In genomic region chr10:118049330-118049729, GRCm38 (mm10) we compare ENCODE assay signal across 9 mouse cellular contexts.
DNase-seq lines count a peak whose midpoint lies in the region; ATAC-seq and TF ChIP-seq lines count a peak whose summit lies in the region.
"Had no signal": no experiment of that assay in that cellular context is flagged by ENCODE, and none has a peak within 500 bp of the region (broad histone marks: within the 10 kb centered on the region; RNA-seq: fewer than 3 reads in every experiment).

No protein-coding gene starts in this region.

- TF ChIP-seq CTCF in lung, embryonic 14.5 days (IDR thresholded peaks at IDR 0.05; ENCODE audit: low read depth), result no peak

- DNase-seq in kidney, adult 18-20 months, result peak; percentile 87
- peak; percentile 3 for DNase-seq in 3T3-L1 (ENCODE audit: low read depth, low spot score)
- DNase-seq in heart, adult 9 months (ENCODE audit: low spot score in 2 of 2), result peak; percentile 94
- DNase-seq in lung, embryonic 14.5 days, result peak; percentile 14
- no peak for DNase-seq in Muller cell, postnatal 12 days (ENCODE audit: inconsistent ontology term)

- no peak for ATAC-seq in kidney, embryonic 14.5 days (ENCODE audit: low FRiP score, low TSS enrichment)
- ATAC-seq in cerebellum, adult (ENCODE audit: insufficient number of reproducible peaks, low FRiP score, low TSS enrichment), result peak; percentile 81
- no peak for ATAC-seq in lung, embryonic 14.5 days (ENCODE audit: insufficient read depth)
- ATAC-seq in forebrain, embryonic 16.5 days, result no peak

- H3K4me3 ChIP-seq in kidney, embryonic 14.5 days (ENCODE audit: low read length), result no peak overlapping the region
- no peak overlapping the region for H3K4me3 ChIP-seq in lung, embryonic 14.5 days (ENCODE audit: low read depth, low read length)
- H3K4me3 ChIP-seq in forebrain, embryonic 16.5 days (replicated peaks; ENCODE audit: low read length), result no peak overlapping the region
- H3K4me3 ChIP-seq: liver, embryonic 15.5 days had no signal

- H3K27ac ChIP-seq in kidney, embryonic 14.5 days (ENCODE audit: low read depth, low read length), result no peak overlapping the region
- no peak overlapping the region for H3K27ac ChIP-seq in lung, embryonic 14.5 days (ENCODE audit: low read depth)
- H3K27ac ChIP-seq in forebrain, embryonic 16.5 days (ENCODE audit: low read length), result no peak overlapping the region
- H3K27ac ChIP-seq: liver, embryonic 15.5 days had no signal

- H3K9ac ChIP-seq in kidney, embryonic 14.5 days (ENCODE audit: low read depth, low read length), result no peak overlapping the region
- H3K9ac ChIP-seq in lung, embryonic 14.5 days, result no peak overlapping the region
- no peak overlapping the region for H3K9ac ChIP-seq in forebrain, embryonic 16.5 days (replicated peaks; ENCODE audit: low read depth, low read length)
- H3K9ac ChIP-seq: liver, embryonic 15.5 days had no signal

- no peaks in the 10 kb centered on the region; the same call in 1 of the 2 replicates for H3K9me3 ChIP-seq in kidney, embryonic 14.5 days (ENCODE audit: control insufficient read depth, low read length)
- no peaks in the 10 kb centered on the region for H3K9me3 ChIP-seq in lung, embryonic 14.5 days (ENCODE audit: low read depth, low read length)
- no peaks in the 10 kb centered on the region for H3K9me3 ChIP-seq in forebrain, embryonic 16.5 days (ENCODE audit: control insufficient read depth, low read length)
- H3K9me3 ChIP-seq: liver, embryonic 15.5 days had no signal

- H3K4me2 ChIP-seq in kidney, embryonic 14.5 days (replicated peaks; ENCODE audit: low read depth, low read length), result no peak overlapping the region
- no peak overlapping the region for H3K4me2 ChIP-seq in lung, embryonic 14.5 days
- H3K4me2 ChIP-seq in forebrain, embryonic 16.5 days (ENCODE audit: low read length), result no peak overlapping the region
- H3K4me2 ChIP-seq: liver, embryonic 15.5 days had no signal

- no peaks in the 10 kb centered on the region for H3K4me1 ChIP-seq in kidney, embryonic 14.5 days (ENCODE audit: control insufficient read depth, insufficient read depth, low read length)
- no peaks in the 10 kb centered on the region for H3K4me1 ChIP-seq in lung, embryonic 14.5 days (ENCODE audit: insufficient read depth)
- H3K4me1 ChIP-seq in forebrain, embryonic 16.5 days (replicated peaks; ENCODE audit: control insufficient read depth, insufficient read depth, low read length), result peaks cover 6% of the 10 kb centered on the region
- H3K4me1 ChIP-seq: liver, embryonic 15.5 days had no signal

- H3K27me3 ChIP-seq in kidney, embryonic 14.5 days (ENCODE audit: control insufficient read depth, insufficient read depth, low read length), result no peaks in the 10 kb centered on the region
- H3K27me3 ChIP-seq in lung, embryonic 14.5 days (ENCODE audit: insufficient read depth, low read length), result no peaks in the 10 kb centered on the region
- H3K27me3 ChIP-seq in forebrain, embryonic 16.5 days (replicated peaks; ENCODE audit: control insufficient read depth, insufficient read depth, low read length), result no peaks in the 10 kb centered on the region
- H3K27me3 ChIP-seq: liver, embryonic 15.5 days had no signal

- 91% methylated on average over 10 of the region's 10 CpGs for WGBS in kidney, embryonic 14.5 days
- WGBS in lung, embryonic 14.5 days, result 84% methylated on average over 10 of the region's 10 CpGs
- WGBS in forebrain, embryonic 16.5 days, result 87% methylated on average over 10 of the region's 10 CpGs

- no peaks in the 10 kb centered on the region for H3K36me3 ChIP-seq in kidney, embryonic 14.5 days (ENCODE audit: control insufficient read depth, insufficient read depth, low read length)
- no peaks in the 10 kb centered on the region for H3K36me3 ChIP-seq in lung, embryonic 14.5 days (ENCODE audit: insufficient read depth)
- H3K36me3 ChIP-seq in forebrain, embryonic 16.5 days (ENCODE audit: control insufficient read depth, insufficient read depth), result no peaks in the 10 kb centered on the region
- H3K36me3 ChIP-seq: liver, embryonic 15.5 days had no signal
